Mouse (Mus musculus): ENCODE measurements around the gene Usp40. TPM values are rescaled to one million over a fixed set of nuclear protein-coding genes. Genes with fewer than 3 reads are reported as not detected.

The Usp40 gene
- polyA plus RNA-seq, 1 experiment from 2014 or later, result 17.9 TPM

DNA sequence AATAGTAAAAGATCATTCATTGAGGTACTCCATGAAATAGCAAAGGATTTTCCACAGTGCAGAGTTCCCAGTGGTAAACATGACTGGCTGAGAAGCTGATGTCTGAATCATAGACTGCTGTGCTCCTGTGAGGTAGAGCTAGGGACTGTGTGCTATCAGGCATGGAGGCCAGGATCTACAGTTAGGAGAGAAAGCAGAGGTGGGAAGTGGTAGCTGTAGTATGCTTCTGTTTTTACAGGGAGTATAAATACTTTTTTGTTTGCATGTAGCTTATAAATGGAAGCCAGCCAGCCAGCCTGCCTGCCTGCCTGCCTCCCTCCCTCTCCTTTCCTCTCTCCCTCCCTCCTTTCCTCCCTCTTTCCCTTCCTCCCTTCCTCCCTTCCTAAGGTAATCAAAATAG, 95.0 kb downstream of the Usp40 start:
- Histone ChIP-seq H3K27ac (ENCODE audit: low read depth, low read length) (no peak overlapping the region), H3K27me3 (replicated peaks; ENCODE audit: control insufficient read depth, insufficient read depth, low read length) (no peaks in the 10 kb centered on the region), H3K4me1 (replicated peaks; ENCODE audit: control insufficient read depth, insufficient read depth, low read length) (peaks cover 17% of the 10 kb centered on the region), H3K36me3 (ENCODE audit: control insufficient read depth, insufficient read depth, low read length) (peaks cover 9% of the 10 kb centered on the region; the same call in 1 of the 2 replicates), H3K9ac (ENCODE audit: low read depth, low read length) (no peak overlapping the region), H3K9me3 (ENCODE audit: control insufficient read depth, low read length) (no peaks in the 10 kb centered on the region), H3K4me2 (no peak overlapping the region), H3K4me3 (ENCODE audit: low read depth, low read length) (no peak overlapping the region)
- DNase-seq (ENCODE audit: low spot score) (no peak), ATAC-seq (replicated peaks; ENCODE audit: low FRiP score) (no peak)

DNA sequence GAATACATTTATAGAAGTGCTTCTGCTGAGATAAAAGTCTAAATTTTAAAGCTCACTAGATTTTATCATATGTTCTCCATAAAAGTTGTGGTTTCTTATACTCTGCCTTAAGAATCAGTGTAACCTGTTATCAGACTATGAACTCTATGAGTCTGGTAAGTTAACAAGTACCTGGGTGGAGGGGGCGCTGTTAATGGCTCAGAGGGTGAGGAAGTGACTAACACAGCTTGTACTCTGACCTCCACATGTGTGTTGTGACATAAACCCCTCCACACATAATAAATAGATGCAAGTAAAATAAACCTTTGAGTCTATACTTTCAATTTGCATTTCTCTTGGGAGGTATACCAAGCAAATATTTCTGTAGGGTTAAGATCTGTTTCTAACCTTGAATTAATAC, 97.9 kb downstream of the Usp40 start:
- Histone ChIP-seq H3K9ac (ENCODE audit: low read depth, low read length) (no peak overlapping the region), H3K27ac (ENCODE audit: low read depth, low read length) (no peak overlapping the region), H3K36me3 (ENCODE audit: control insufficient read depth, insufficient read depth, low read length) (no peaks in the 10 kb centered on the region), H3K9me3 (ENCODE audit: control insufficient read depth, low read length) (no peaks in the 10 kb centered on the region), H3K4me2 (no peak overlapping the region), H3K4me3 (ENCODE audit: low read depth, low read length) (no peak overlapping the region), H3K27me3 (replicated peaks; ENCODE audit: control insufficient read depth, insufficient read depth, low read length) (no peaks in the 10 kb centered on the region), H3K4me1 (replicated peaks; ENCODE audit: control insufficient read depth, insufficient read depth, low read length) (peaks cover 21% of the 10 kb centered on the region)
- WGBS, result 71% methylated on average over 1 of the region's 1 CpGs
- ATAC-seq (replicated peaks; ENCODE audit: low FRiP score) (no peak), DNase-seq (ENCODE audit: low spot score) (no peak)

DNA sequence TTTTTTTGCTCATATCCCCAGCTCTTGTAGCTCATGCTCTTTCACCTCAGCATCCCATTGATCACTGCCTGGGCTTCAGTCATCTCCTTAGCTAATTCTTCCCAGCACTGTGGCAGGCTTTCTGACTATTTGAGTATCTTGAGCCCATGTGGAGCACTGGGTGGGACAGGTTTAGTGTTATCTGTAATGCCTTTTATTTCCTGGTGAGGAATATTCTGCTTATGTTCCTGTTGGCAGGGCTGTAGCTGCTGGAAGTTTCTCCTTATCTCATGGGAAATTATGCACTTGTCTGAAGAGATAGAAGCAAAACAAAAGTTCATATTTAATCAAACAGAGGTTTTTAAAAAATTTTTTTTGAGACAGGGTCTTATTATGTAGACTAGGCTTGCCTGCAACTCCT, 98.8 kb downstream of the Usp40 start:
- no peaks in the 10 kb centered on the region for H3K36me3 ChIP-seq (ENCODE audit: control insufficient read depth, insufficient read depth, low read length)
- ATAC-seq (replicated peaks; ENCODE audit: low FRiP score) (no peak; the same call in 1 of the 2 replicates), DNase-seq (ENCODE audit: low spot score) (no peak)
- no peak overlapping the region for H3K4me3 ChIP-seq (ENCODE audit: low read depth, low read length)
- no peak overlapping the region for H3K9ac ChIP-seq (ENCODE audit: low read depth, low read length)
- H3K4me2 ChIP-seq, result no peak overlapping the region
- peaks cover 21% of the 10 kb centered on the region for H3K4me1 ChIP-seq (replicated peaks; ENCODE audit: control insufficient read depth, insufficient read depth, low read length)
- no peaks in the 10 kb centered on the region for H3K9me3 ChIP-seq (ENCODE audit: control insufficient read depth, low read length)
- no peak overlapping the region for H3K27ac ChIP-seq (ENCODE audit: low read depth, low read length)
- no peaks in the 10 kb centered on the region for H3K27me3 ChIP-seq (replicated peaks; ENCODE audit: control insufficient read depth, insufficient read depth, low read length)

DNA sequence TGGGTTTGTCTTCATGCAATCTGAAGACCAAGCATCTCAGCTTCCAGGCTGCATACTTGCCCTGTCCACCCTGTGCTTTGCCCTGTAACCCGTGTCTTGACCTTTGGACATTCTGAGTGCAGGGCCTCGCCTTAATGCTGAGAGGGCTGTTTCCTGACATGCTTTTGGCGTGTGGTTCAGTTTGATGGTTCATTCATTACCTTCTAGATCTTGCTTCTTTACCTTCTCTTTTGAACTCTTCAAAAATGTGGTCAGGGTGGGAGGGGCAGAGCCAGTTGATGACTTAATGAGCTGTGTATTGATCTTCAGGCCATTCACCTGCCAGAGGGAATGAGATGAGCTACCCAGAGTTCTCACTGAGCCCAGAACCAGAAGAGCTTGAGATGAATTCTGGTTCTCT, 99.6 kb downstream of the Usp40 start:
- no peak overlapping the region for H3K27ac ChIP-seq (ENCODE audit: low read depth, low read length)

DNA sequence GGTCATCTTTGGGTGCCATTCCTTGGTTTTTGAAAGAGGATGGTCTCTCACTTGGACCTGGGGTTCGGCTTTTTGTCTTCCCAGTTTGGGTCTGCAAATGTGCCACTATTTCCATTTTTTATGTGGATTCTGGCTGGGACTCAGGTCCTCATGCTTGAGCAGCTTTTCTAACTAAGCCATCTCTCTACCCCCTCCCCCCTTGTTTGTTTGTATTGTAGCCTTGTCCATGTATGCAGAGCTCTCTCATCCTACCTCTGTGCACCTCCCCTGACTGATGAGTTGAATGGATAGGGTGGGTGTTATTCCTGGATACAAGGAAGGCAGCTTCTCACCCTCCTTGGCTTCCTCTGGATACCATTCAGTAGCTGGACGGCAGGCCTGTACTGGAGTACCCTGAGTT, 100.3 kb downstream of the Usp40 start:
- DNase-seq (ENCODE audit: low spot score) (no peak), ATAC-seq (replicated peaks; ENCODE audit: low FRiP score) (no peak)
- no peak overlapping the region for H3K9ac ChIP-seq (ENCODE audit: low read depth, low read length)
- no peak overlapping the region for H3K4me2 ChIP-seq
- WGBS, result 91% methylated on average over 2 of the region's 2 CpGs
- H3K27me3 ChIP-seq (replicated peaks; ENCODE audit: control insufficient read depth, insufficient read depth, low read length), result no peaks in the 10 kb centered on the region
- H3K9me3 ChIP-seq (ENCODE audit: control insufficient read depth, low read length), result no peaks in the 10 kb centered on the region
- no peak overlapping the region for H3K4me3 ChIP-seq (ENCODE audit: low read depth, low read length)
- peaks cover 21% of the 10 kb centered on the region for H3K4me1 ChIP-seq (replicated peaks; ENCODE audit: control insufficient read depth, insufficient read depth, low read length)
- H3K27ac ChIP-seq (ENCODE audit: low read depth, low read length), result no peak overlapping the region
- no peaks in the 10 kb centered on the region for H3K36me3 ChIP-seq (ENCODE audit: control insufficient read depth, insufficient read depth, low read length)

More for the DNA sequence above, 99.6 kb downstream of the Usp40 start:
- H3K36me3 ChIP-seq (ENCODE audit: control insufficient read depth, insufficient read depth, low read length), result no peaks in the 10 kb centered on the region
- no peak overlapping the region for H3K4me3 ChIP-seq (ENCODE audit: low read depth, low read length)
- H3K4me1 ChIP-seq (replicated peaks; ENCODE audit: control insufficient read depth, insufficient read depth, low read length), result peaks cover 21% of the 10 kb centered on the region
- H3K9ac ChIP-seq (ENCODE audit: low read depth, low read length), result no peak overlapping the region
- WGBS, result 69% methylated on average over 3 of the region's 3 CpGs
- DNase-seq (ENCODE audit: low spot score) (no peak), ATAC-seq (replicated peaks; ENCODE audit: low FRiP score) (no peak)
- H3K9me3 ChIP-seq (ENCODE audit: control insufficient read depth, low read length), result no peaks in the 10 kb centered on the region
- H3K27me3 ChIP-seq (replicated peaks; ENCODE audit: control insufficient read depth, insufficient read depth, low read length), result no peaks in the 10 kb centered on the region
- H3K4me2 ChIP-seq, result no peak overlapping the region

DNA sequence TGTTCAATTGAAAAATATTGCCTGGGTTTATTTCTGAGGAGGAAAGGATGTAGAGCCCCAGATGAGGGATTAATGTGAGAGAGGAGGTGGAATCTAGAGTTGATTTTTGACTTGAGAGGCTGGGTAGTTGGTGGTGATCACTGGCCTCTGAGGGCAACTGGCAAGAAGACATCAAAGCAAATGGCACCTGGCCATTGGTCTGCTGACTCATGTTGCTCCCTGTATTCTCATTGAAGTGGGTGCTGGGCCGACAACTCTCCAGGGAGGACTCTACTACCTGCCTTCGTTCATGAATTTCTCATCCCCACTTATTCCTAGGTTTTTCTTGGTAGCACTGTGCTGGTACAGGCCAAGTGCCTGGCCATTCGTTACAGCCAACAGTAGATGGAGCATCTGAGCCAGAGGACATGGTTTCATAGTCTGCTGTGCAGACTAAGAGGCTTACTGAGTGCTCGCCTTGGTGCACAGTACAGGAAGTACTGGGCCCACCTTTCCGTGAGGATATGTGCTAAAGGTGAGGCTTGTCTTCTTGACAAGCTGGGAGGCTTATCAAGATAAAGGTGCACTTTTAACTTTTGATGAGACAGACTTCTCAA, 101.9 kb downstream of the Usp40 start:
- 77% methylated on average over 5 of the region's 5 CpGs for WGBS
- Histone ChIP-seq H3K4me2 (no peak overlapping the region), H3K9ac (ENCODE audit: low read depth, low read length) (no peak overlapping the region), H3K27me3 (replicated peaks; ENCODE audit: control insufficient read depth, insufficient read depth, low read length) (no peaks in the 10 kb centered on the region), H3K9me3 (ENCODE audit: control insufficient read depth, low read length) (no peaks in the 10 kb centered on the region), H3K36me3 (ENCODE audit: control insufficient read depth, insufficient read depth, low read length) (no peaks in the 10 kb centered on the region), H3K4me3 (ENCODE audit: low read depth, low read length) (no peak overlapping the region), H3K27ac (ENCODE audit: low read depth, low read length) (no peak overlapping the region), H3K4me1 (replicated peaks; ENCODE audit: control insufficient read depth, insufficient read depth, low read length) (peaks cover 18% of the 10 kb centered on the region)
- ATAC-seq (replicated peaks; ENCODE audit: low FRiP score) (peak; percentile 54; the same call in 1 of the 2 replicates), DNase-seq (ENCODE audit: low spot score) (no peak)

DNA sequence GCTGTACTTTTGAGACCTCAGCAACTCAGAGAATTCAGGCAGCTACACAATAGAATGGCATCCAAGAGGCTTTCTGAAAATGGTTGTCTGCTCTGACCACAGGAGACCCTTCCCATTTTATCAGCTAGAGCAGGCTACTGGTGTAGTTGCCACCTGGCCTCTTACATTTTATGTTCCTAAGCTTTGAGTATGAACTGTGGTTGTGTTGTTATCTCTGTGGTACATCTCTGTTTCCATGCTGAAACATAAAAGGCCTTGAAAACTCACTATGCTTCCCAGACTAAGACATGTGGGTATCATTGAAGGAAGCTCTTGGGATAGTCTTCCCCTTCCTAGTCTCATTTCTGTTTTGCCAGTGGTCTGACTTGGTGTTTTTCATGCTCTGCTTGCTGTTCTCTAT, 106.2 kb downstream of the Usp40 start:
- DNase-seq (ENCODE audit: low spot score) (no peak), ATAC-seq (replicated peaks; ENCODE audit: low FRiP score) (no peak)
- Histone ChIP-seq H3K4me3 (ENCODE audit: low read depth, low read length) (no peak overlapping the region), H3K27ac (ENCODE audit: low read depth, low read length) (no peak overlapping the region), H3K9me3 (ENCODE audit: control insufficient read depth, low read length) (no peaks in the 10 kb centered on the region), H3K9ac (ENCODE audit: low read depth, low read length) (no peak overlapping the region), H3K27me3 (replicated peaks; ENCODE audit: control insufficient read depth, insufficient read depth, low read length) (no peaks in the 10 kb centered on the region), H3K4me1 (replicated peaks; ENCODE audit: control insufficient read depth, insufficient read depth, low read length) (peaks cover 14% of the 10 kb centered on the region), H3K36me3 (ENCODE audit: control insufficient read depth, insufficient read depth, low read length) (no peaks in the 10 kb centered on the region), H3K4me2 (no peak overlapping the region)

DNA sequence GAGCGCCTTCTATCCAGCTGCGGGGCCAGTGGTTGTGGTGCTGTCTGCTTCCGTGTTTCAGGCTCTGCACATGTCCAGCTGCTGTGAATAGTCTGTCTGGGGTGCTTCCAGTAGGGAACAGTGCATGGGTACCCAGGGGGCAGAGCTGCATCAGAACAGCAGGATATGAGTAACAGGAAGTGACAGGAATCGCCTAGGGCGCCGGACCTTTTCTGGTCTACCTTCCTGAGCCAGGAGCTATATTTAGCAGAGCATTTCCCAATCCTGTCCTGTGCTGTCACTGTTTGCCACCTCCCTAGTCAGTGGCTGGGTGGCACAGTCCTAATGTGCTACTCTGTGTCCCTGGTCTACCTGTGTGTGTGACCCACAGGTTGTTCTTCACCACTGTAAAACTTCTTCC, 107.4 kb downstream of the Usp40 start:
- DNase-seq (ENCODE audit: low spot score) (no peak), ATAC-seq (replicated peaks; ENCODE audit: low FRiP score) (no peak; the same call in 1 of the 2 replicates)
- Histone ChIP-seq H3K36me3 (ENCODE audit: control insufficient read depth, insufficient read depth, low read length) (no peaks in the 10 kb centered on the region), H3K4me2 (no peak overlapping the region), H3K4me1 (replicated peaks; ENCODE audit: control insufficient read depth, insufficient read depth, low read length) (peaks cover 14% of the 10 kb centered on the region), H3K9me3 (ENCODE audit: control insufficient read depth, low read length) (no peaks in the 10 kb centered on the region), H3K4me3 (ENCODE audit: low read depth, low read length) (no peak overlapping the region), H3K9ac (ENCODE audit: low read depth, low read length) (no peak overlapping the region), H3K27ac (ENCODE audit: low read depth, low read length) (no peak overlapping the region), H3K27me3 (replicated peaks; ENCODE audit: control insufficient read depth, insufficient read depth, low read length) (no peaks in the 10 kb centered on the region)
- 61% methylated on average over 6 of the region's 6 CpGs for WGBS

DNA sequence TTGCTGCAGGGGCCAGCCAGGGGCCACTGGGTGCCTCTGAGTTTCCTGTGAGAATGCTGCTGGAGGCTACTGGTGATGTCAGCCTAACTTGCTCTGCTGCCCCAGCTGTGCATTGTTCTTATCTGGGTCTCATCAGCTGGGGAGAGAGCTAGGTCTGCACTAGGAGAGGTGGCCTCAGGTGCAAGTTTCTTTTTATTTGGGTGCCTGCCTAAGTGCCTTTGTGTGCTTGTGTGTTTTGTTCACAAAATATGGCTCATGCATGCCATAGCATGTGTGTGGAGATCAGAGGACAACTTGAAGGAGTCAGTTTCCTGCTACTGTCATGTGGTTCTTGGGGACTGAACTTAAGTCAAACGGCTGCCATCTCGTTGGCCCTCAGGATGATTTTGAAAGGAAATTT, 108.7 kb downstream of the Usp40 start:
- Histone ChIP-seq H3K9ac (ENCODE audit: low read depth, low read length) (no peak overlapping the region), H3K4me1 (replicated peaks; ENCODE audit: control insufficient read depth, insufficient read depth, low read length) (peaks cover 14% of the 10 kb centered on the region), H3K27ac (ENCODE audit: low read depth, low read length) (no peak overlapping the region), H3K4me2 (no peak overlapping the region), H3K4me3 (ENCODE audit: low read depth, low read length) (no peak overlapping the region), H3K36me3 (ENCODE audit: control insufficient read depth, insufficient read depth, low read length) (no peaks in the 10 kb centered on the region), H3K9me3 (ENCODE audit: control insufficient read depth, low read length) (no peaks in the 10 kb centered on the region), H3K27me3 (replicated peaks; ENCODE audit: control insufficient read depth, insufficient read depth, low read length) (no peaks in the 10 kb centered on the region)
- 40% methylated on average over 2 of the region's 2 CpGs for WGBS
- DNase-seq (ENCODE audit: low spot score) (no peak), ATAC-seq (replicated peaks; ENCODE audit: low FRiP score) (peak; percentile 75)
